Mouse (Mus musculus): ENCODE results near the gene Igdcc4. TPM values are rescaled to one million over a fixed set of nuclear protein-coding genes. Genes with fewer than 3 reads are reported as not detected.

The Igdcc4 gene
- polyA plus RNA-seq, 1 experiment from 2014 or later = 10.9 TPM

DNA sequence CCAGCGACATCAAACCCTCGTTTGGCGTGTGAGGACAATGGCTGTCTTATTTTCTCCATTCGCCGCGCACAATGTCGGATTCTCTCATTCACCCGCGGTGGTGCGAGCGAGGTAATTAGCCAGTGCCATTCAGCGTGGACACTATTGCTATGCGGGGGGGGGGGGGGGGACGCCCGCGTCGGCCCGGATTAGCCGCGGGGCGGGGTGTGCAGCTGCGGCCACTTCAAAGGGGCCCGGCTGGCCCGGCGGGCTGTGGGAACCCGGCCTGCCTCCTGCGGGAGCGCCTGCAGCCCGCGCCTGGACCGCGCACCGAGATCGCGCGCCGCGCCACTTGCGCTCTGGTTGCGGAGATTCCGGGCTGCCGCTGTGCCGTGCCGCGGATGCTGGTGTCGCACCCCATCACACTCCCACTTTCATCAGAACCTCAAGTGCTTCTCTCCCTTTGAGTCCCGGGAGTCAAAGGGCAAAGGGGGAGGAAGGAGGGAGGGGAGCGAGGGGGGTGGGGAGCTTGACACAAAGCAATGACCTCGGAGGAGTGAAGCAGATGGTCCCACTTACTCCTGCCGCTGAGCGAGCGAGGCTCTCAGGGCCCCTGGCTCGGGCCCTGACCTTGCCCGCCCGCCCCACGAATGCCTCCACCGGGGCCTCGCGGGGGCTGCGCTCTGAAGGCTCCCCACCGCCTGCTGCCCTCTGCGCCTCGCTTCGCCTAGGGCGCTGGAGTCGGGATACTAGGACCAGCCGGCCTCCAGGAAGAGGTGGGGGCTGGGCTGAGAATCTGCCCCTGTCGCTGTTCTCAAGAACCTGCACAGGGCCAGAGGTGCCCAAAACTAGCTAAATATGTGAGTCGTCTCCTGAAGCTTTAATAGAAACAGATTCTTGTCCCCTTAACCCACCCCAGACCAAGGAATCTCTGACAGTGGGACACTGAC is 61.7 kb downstream of the Igdcc4 start:
- Histone ChIP-seq H3K27me3 (ENCODE audit: insufficient read depth, low read length) (peaks cover 20% of the 10 kb centered on the region), H3K4me3 (ENCODE audit: low read length) (peak overlapping the region; percentile 45), H3K4me2 (replicated peaks; ENCODE audit: low read depth, low read length) (peak overlapping the region; percentile 87), H3K4me1 (ENCODE audit: insufficient read depth, low read length) (peaks cover 20% of the 10 kb centered on the region), H3K9me3 (ENCODE audit: low read length) (no peaks in the 10 kb centered on the region), H3K27ac (ENCODE audit: low read length) (no peak overlapping the region), H3K9ac (replicated peaks; ENCODE audit: low read length) (peak overlapping the region; percentile 37), H3K36me3 (ENCODE audit: insufficient read depth, low read length) (no peaks in the 10 kb centered on the region)
- ATAC-seq (ENCODE audit: low FRiP score, low TSS enrichment) = peak; percentile 65
- WGBS = 2% methylated on average over 67 of the region's 69 CpGs

GRCm38 (mm10) chr9:65164870-65165269 is 63.6 kb downstream of the Igdcc4 start:
- H3K4me1 ChIP-seq (ENCODE audit: insufficient read depth, low read length) = peaks cover 31% of the 10 kb centered on the region
- 17% methylated on average over 1 of the region's 1 CpGs for WGBS

DNA sequence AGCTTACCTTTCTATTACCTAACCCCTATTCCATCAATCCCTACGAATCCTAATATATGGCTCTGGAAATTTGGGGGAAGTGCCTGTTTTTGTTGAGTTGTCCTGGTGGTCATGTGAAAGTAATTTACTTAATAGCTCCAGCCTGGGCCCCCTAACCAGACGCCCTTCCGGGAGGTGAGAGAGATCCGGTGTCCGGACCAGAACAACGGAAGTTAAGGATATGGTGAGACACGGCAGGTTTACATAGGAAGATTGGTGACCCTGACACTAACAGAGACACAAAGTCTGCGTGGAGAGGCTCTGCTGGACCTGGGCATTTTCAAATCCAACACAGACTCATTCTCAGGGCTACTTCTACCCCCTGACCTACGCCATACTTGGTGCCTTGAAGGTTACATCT is 65.1 kb downstream of the Igdcc4 start:
- WGBS = 29% methylated on average over 9 of the region's 9 CpGs
- H3K9ac ChIP-seq (replicated peaks; ENCODE audit: low read length) = no peak overlapping the region
- no peak overlapping the region for H3K4me2 ChIP-seq (replicated peaks; ENCODE audit: low read depth, low read length)
- no peaks in the 10 kb centered on the region for H3K36me3 ChIP-seq (ENCODE audit: insufficient read depth, low read length)
- no peaks in the 10 kb centered on the region for H3K9me3 ChIP-seq (ENCODE audit: low read length)
- H3K4me3 ChIP-seq (ENCODE audit: low read length) = no peak overlapping the region
- H3K27me3 ChIP-seq (ENCODE audit: insufficient read depth, low read length) = peaks cover 13% of the 10 kb centered on the region
- ATAC-seq (ENCODE audit: low FRiP score, low TSS enrichment) = no peak
- no peak overlapping the region for H3K27ac ChIP-seq (ENCODE audit: low read length)
- H3K4me1 ChIP-seq (ENCODE audit: insufficient read depth, low read length) = peaks cover 31% of the 10 kb centered on the region

More at GRCm38 (mm10) chr9:65164870-65165269, 63.6 kb downstream of the Igdcc4 start:
- no peaks in the 10 kb centered on the region for H3K36me3 ChIP-seq (ENCODE audit: insufficient read depth, low read length)
- H3K9me3 ChIP-seq (ENCODE audit: low read length) = no peaks in the 10 kb centered on the region
- no peak overlapping the region for H3K9ac ChIP-seq (replicated peaks; ENCODE audit: low read length)
- no peak for ATAC-seq (ENCODE audit: low FRiP score, low TSS enrichment)
- no peak overlapping the region for H3K4me2 ChIP-seq (replicated peaks; ENCODE audit: low read depth, low read length)
- H3K27ac ChIP-seq (ENCODE audit: low read length) = no peak overlapping the region
- peaks cover 20% of the 10 kb centered on the region for H3K27me3 ChIP-seq (ENCODE audit: insufficient read depth, low read length)
- no peak overlapping the region for H3K4me3 ChIP-seq (ENCODE audit: low read length)

- Histone ChIP-seq H3K27ac (ENCODE audit: low read length) (no peak overlapping the region), H3K36me3 (ENCODE audit: insufficient read depth, low read length) (no peaks in the 10 kb centered on the region), H3K9me3 (ENCODE audit: low read length) (no peaks in the 10 kb centered on the region), H3K9ac (replicated peaks; ENCODE audit: low read length) (no peak overlapping the region), H3K4me3 (ENCODE audit: low read length) (no peak overlapping the region), H3K4me2 (replicated peaks; ENCODE audit: low read depth, low read length) (no peak overlapping the region), H3K4me1 (ENCODE audit: insufficient read depth, low read length) (peaks cover 19% of the 10 kb centered on the region), H3K27me3 (ENCODE audit: insufficient read depth, low read length) (0 out of 2 replicates have a peak, but pooled peaks cover 5% of the 10 kb centered on the region)
- ATAC-seq (ENCODE audit: low FRiP score, low TSS enrichment) = no peak
- 17% methylated on average over 6 of the region's 6 CpGs for WGBS
Observed at GRCm38 (mm10) chr9:65168534-65168933, 67.2 kb downstream of the Igdcc4 start.

DNA sequence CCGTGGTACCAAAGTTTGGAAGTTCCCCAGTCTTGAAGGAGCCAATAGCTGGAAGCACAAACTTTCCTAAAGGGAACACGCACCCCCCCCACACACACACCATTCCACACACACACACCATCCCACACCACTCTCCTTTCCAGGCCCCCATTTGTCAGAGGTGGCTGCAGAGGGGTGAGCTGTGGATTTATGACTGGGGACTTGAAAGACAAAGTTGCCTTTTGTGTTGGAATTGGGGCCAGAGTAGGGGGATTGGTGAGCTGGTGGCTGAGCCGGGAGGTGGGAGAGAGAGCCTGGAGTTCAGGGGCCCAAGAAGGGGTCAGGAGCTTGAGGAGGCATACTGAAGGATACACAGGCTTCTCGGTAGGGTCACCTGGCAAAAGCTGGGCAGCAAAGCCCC is 67.7 kb downstream of the Igdcc4 start:
- no peaks in the 10 kb centered on the region for H3K9me3 ChIP-seq (ENCODE audit: low read length)
- ATAC-seq (ENCODE audit: low FRiP score, low TSS enrichment) = 0 out of 2 replicates have a peak, but pooled peaks have one; percentile 35
- no peak overlapping the region for H3K4me3 ChIP-seq (ENCODE audit: low read length)
- no peak overlapping the region for H3K9ac ChIP-seq (replicated peaks; ENCODE audit: low read length)
- H3K4me1 ChIP-seq (ENCODE audit: insufficient read depth, low read length) = peaks cover 17% of the 10 kb centered on the region
- no peak overlapping the region for H3K4me2 ChIP-seq (replicated peaks; ENCODE audit: low read depth, low read length)
- no peaks in the 10 kb centered on the region for H3K36me3 ChIP-seq (ENCODE audit: insufficient read depth, low read length)
- 0 out of 2 replicates have a peak, but pooled peaks cover 5% of the 10 kb centered on the region for H3K27me3 ChIP-seq (ENCODE audit: insufficient read depth, low read length)
- H3K27ac ChIP-seq (ENCODE audit: low read length) = no peak overlapping the region
- 23% methylated on average over 4 of the region's 4 CpGs for WGBS

DNA sequence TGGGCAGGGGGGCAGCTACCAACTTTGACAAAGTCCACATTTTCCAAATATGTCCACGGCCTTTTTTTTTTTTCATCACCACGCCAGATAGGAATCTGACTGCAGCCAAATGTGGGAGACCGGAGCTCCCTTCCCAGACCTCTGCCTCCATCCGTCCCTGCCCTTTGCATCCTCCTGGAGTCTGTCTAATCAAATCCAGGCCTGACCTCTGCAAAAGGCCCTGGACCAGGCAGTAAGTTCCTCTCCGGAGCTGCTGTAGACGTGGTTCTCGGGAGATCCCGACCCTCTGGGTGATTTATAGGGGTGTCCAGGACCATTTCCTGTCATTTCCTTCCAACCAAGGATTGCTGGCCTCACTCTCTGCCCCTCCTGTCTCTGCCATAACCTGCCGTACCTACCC is 71.4 kb downstream of the Igdcc4 start:
- no peak overlapping the region for H3K4me3 ChIP-seq (ENCODE audit: low read length)
- peaks cover 21% of the 10 kb centered on the region for H3K4me1 ChIP-seq (ENCODE audit: insufficient read depth, low read length)
- peaks cover 4% of the 10 kb centered on the region; the same call in 1 of the 2 replicates for H3K27me3 ChIP-seq (ENCODE audit: insufficient read depth, low read length)
- no peaks in the 10 kb centered on the region for H3K36me3 ChIP-seq (ENCODE audit: insufficient read depth, low read length)
- H3K9me3 ChIP-seq (ENCODE audit: low read length) = no peaks in the 10 kb centered on the region
- no peak overlapping the region for H3K27ac ChIP-seq (ENCODE audit: low read length)
- no peak overlapping the region for H3K9ac ChIP-seq (replicated peaks; ENCODE audit: low read length)
- no peak for ATAC-seq (ENCODE audit: low FRiP score, low TSS enrichment)
- H3K4me2 ChIP-seq (replicated peaks; ENCODE audit: low read depth, low read length) = no peak overlapping the region
- WGBS = 23% methylated on average over 9 of the region's 9 CpGs

DNA sequence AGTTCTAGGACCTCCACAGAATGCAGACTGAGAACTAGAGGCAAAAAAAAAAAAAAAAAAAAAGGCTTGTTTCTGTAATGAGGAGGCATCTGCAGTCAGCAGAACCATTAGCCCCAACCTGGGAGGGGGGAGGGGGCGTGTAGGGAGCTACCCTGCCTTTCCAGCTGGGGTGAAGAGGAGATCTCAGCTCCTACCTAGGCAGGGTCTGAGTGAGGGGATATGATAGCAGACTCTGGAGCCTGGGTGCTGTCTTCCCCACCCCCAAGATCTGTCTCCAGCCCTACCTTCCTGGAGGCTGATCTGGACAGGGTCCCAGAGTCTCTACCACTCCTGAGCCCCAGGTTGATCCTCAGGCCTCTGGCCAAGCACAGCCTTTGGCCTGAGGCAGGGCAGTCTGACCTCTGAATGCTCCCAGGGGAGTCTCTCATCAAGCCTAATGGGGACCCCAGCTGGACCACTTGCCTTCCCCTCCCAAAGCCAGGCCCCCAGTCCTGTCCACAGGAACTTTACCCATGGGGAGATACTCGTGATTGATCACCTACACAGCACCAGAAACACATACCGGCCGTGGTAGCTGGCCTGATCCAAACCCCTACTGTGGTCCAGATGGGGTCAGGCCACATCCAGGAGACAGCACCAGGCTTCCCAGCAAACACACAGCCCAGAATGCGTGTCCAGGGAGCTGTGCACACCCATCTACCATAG is 74.1 kb downstream of the Igdcc4 start:
- Histone ChIP-seq H3K4me2 (replicated peaks; ENCODE audit: low read depth, low read length) (no peak overlapping the region), H3K27me3 (ENCODE audit: insufficient read depth, low read length) (peaks cover 6% of the 10 kb centered on the region; the same call in 1 of the 2 replicates), H3K9me3 (ENCODE audit: low read length) (no peaks in the 10 kb centered on the region), H3K36me3 (ENCODE audit: insufficient read depth, low read length) (no peaks in the 10 kb centered on the region), H3K9ac (replicated peaks; ENCODE audit: low read length) (no peak overlapping the region), H3K4me3 (ENCODE audit: low read length) (no peak overlapping the region), H3K4me1 (ENCODE audit: insufficient read depth, low read length) (peaks cover 35% of the 10 kb centered on the region), H3K27ac (ENCODE audit: low read length) (no peak overlapping the region)
- no peak for ATAC-seq (ENCODE audit: low FRiP score, low TSS enrichment)
- WGBS = 45% methylated on average over 5 of the region's 5 CpGs

- ATAC-seq (ENCODE audit: low FRiP score, low TSS enrichment) = no peak
- H3K36me3 ChIP-seq (ENCODE audit: insufficient read depth, low read length) = no peaks in the 10 kb centered on the region
- no peak overlapping the region for H3K4me2 ChIP-seq (replicated peaks; ENCODE audit: low read depth, low read length)
- H3K4me1 ChIP-seq (ENCODE audit: insufficient read depth, low read length) = peaks cover 43% of the 10 kb centered on the region
- H3K9ac ChIP-seq (replicated peaks; ENCODE audit: low read length) = no peak overlapping the region
- H3K9me3 ChIP-seq (ENCODE audit: low read length) = no peaks in the 10 kb centered on the region
- H3K27ac ChIP-seq (ENCODE audit: low read length) = no peak overlapping the region
- H3K4me3 ChIP-seq (ENCODE audit: low read length) = no peak overlapping the region
- WGBS = 39% methylated on average over 9 of the region's 9 CpGs
- H3K27me3 ChIP-seq (ENCODE audit: insufficient read depth, low read length) = peaks cover 6% of the 10 kb centered on the region; the same call in 1 of the 2 replicates
Observed at GRCm38 (mm10) chr9:65175939-65176871, 74.9 kb downstream of the Igdcc4 start.

DNA sequence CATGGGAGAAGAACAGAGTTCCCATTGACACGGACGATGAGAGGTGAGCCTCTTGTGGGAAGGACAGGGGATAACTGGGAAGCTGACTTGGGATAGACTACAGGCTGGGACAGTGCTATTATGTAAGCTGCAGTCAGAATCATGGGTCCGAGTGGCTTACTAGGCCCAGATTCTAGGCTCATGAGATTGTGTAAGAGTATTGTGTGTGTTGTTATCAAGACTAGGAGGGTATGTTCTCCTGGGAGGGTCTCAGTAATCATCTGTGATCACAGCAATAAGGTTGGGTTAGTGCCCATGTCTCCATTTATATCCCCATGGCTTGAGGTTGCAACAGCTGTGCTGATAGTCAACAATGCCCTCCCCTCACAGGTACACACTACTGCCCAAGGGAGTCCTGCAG is 76.2 kb downstream of the Igdcc4 start:
- Histone ChIP-seq H3K4me3 (ENCODE audit: low read length) (no peak overlapping the region), H3K4me2 (replicated peaks; ENCODE audit: low read depth, low read length) (no peak overlapping the region), H3K27me3 (ENCODE audit: insufficient read depth, low read length) (peaks cover 6% of the 10 kb centered on the region; the same call in 1 of the 2 replicates), H3K36me3 (ENCODE audit: insufficient read depth, low read length) (no peaks in the 10 kb centered on the region), H3K27ac (ENCODE audit: low read length) (no peak overlapping the region), H3K4me1 (ENCODE audit: insufficient read depth, low read length) (peaks cover 46% of the 10 kb centered on the region), H3K9ac (replicated peaks; ENCODE audit: low read length) (no peak overlapping the region), H3K9me3 (ENCODE audit: low read length) (no peaks in the 10 kb centered on the region)
- ATAC-seq (ENCODE audit: low FRiP score, low TSS enrichment) = no peak
- WGBS = 87% methylated on average over 3 of the region's 3 CpGs
